Mouse (Mus musculus): ENCODE results near the gene Pcdh7.

- TF ChIP-seq POLR2A (IDR thresholded peaks at IDR 0.05; ENCODE audit: borderline replicate concordance, control insufficient read depth, low read depth, low read length) (no peak), CTCF (IDR thresholded peaks at IDR 0.05; ENCODE audit: control insufficient read depth, insufficient read depth, low read length) (no peak)
These were observed 326.4 kb downstream of the Pcdh7 start for GRCm38 (mm10) chr5:58044216-58044615.
